Mouse (Mus musculus) heart, postnatal 0 days (tissue): ENCODE data around the gene Rfx2.

Experiments
- CTCF ChIP-seq: IDR thresholded peaks from 2 replicates; pipeline ENCODE4 v1.5.1; 2016; ENCODE audit warnings: antibody characterized with exemption, control low read depth, low read depth
- EP300 ChIP-seq: IDR thresholded peaks from 2 replicates; pipeline ENCODE4 v1.6.1; 2016; ENCODE audit warnings: antibody characterized with exemption, low read depth

DNA sequence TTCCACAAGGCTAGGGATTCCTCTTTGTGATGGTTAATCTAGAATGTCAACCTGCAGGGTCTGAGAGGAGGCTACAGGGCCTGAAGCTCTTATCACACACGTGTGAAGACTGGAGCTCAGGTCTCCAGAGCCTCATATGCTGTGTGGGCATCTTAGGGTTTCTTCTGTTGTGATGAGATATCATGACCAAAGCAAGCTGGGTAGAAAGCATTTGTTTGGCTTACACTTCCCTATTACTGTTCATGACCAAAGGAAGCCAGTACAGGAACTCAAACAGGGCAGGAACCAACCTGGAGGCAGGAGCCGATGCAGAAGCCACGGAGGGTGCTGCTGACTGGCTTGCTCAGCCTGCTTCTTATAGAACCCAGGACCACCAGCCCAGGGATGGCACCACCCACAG lies 24.6 kb upstream of the Rfx2 start:
- TF ChIP-seq CTCF (no peak), EP300 (no peak)
